Mouse (Mus musculus): Measurements from ENCODE around the gene Gli3.

The Gli3 gene

GRCm38 (mm10) chr13:15556646-15557098 lies 93.6 kb downstream of the Gli3 start:
- DNase-seq, result no peak

- no peak for DNase-seq
Observed at GRCm38 (mm10) chr13:15561441-15561840, 98.4 kb downstream of the Gli3 start.

GRCm38 (mm10) chr13:15570908-15571568 lies 108.0 kb downstream of the Gli3 start:
- no peak for DNase-seq

- DNase-seq, result no peak
Observed at GRCm38 (mm10) chr13:15577133-15577917, 114.3 kb downstream of the Gli3 start.

- DNase-seq, result no peak
Observed at GRCm38 (mm10) chr13:15580458-15580857, 117.4 kb downstream of the Gli3 start.

- DNase-seq, result no peak
Observed at GRCm38 (mm10) chr13:15585941-15586340, 122.9 kb downstream of the Gli3 start.

GRCm38 (mm10) chr13:15588278-15589272 lies 125.5 kb downstream of the Gli3 start:
- DNase-seq, result peak; percentile 43

GRCm38 (mm10) chr13:15590326-15590933 lies 127.4 kb downstream of the Gli3 start:
- no peak for DNase-seq

- DNase-seq, result no peak
Observed at GRCm38 (mm10) chr13:15596667-15597066, 133.6 kb downstream of the Gli3 start.

- DNase-seq, result no peak
Observed at GRCm38 (mm10) chr13:15599741-15600140, 136.7 kb downstream of the Gli3 start.

GRCm38 (mm10) chr13:15602161-15602560 lies 139.1 kb downstream of the Gli3 start:
- no peak for DNase-seq

GRCm38 (mm10) chr13:15602677-15603221 lies 139.7 kb downstream of the Gli3 start:
- no peak for DNase-seq

- no peak for DNase-seq
Observed at GRCm38 (mm10) chr13:15604074-15604473, 141.0 kb downstream of the Gli3 start.

- DNase-seq, result no peak
Observed at GRCm38 (mm10) chr13:15617423-15617822, 154.4 kb downstream of the Gli3 start.

- no peak for DNase-seq
Observed at GRCm38 (mm10) chr13:15618051-15618692, 155.1 kb downstream of the Gli3 start.

GRCm38 (mm10) chr13:15621009-15621408 lies 158.0 kb downstream of the Gli3 start:
- no peak for DNase-seq

- DNase-seq, result no peak
Observed at GRCm38 (mm10) chr13:15624490-15625353, 161.7 kb downstream of the Gli3 start.

GRCm38 (mm10) chr13:15641548-15641947 lies 178.5 kb downstream of the Gli3 start:
- no peak for DNase-seq

GRCm38 (mm10) chr13:15660502-15660901 lies 197.5 kb downstream of the Gli3 start:
- no peak for DNase-seq

GRCm38 (mm10) chr13:15662375-15662774 lies 199.3 kb downstream of the Gli3 start:
- DNase-seq, result no peak

Measured in kidney, adult 11 months (tissue).